Mouse (Mus musculus): ENCODE measurements around the gene Hpgd.

DNA sequence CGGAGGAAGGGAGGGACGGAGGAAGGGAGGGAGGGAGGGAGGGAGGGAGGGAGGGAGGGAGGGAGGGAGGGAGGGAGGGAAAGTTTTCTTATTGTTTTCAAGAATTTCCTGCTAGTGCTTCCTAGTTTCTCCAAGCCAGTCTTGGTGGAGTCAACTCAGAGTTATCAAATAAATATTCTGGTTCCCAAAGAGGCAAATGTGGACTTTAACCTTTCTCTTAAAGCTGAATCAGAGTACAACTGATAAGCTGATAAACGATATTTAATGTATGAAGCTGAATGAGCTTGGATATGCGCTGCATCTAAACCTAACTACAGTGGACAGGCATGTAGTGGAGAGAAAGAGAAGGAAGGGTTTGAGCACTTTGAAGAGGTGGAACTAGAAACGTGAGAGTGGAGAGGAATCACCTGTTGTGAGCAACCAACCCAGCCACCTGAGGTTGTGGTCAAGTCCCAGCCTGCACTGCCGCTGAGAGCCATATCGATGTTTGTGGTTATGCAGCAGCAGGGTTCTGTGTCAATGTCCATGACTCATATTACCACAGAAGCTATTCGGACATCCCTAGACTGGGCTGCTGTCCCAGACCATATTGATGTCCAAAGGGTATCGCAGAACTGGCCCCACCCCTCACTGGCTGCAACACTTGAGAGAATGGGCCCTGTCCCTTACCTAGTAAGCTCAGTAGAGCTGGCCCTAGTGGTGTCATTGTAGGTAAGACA lies 16.4 kb upstream of the Hpgd start:
- TF ChIP-seq POLR2A (IDR thresholded peaks at IDR 0.05; ENCODE audit: control insufficient read depth, low read depth, low read length) (no peak), CTCF (IDR thresholded peaks at IDR 0.05; ENCODE audit: control insufficient read depth, insufficient read depth, insufficient replicate concordance, low read depth, low read length) (no peak)
